Mouse (Mus musculus) olfactory bulb, adult 2 months (tissue): ENCODE measurements around the gene Atg5.
"Not testable (repeated sequence)": the region's sequence is repeated elsewhere in the genome, so short reads cannot be mapped to it uniquely, and the experiment has no call there.

Experiments
- CTCF ChIP-seq: fragments of 200-500 bp; IDR thresholded peaks from 2 replicates; pipeline ENCODE4 v1.5.1; 2012; ENCODE audit warnings: low read depth, mild to moderate bottlenecking, low read length, moderate library complexity; ENCODE audit not compliant: insufficient read depth
- POLR2A ChIP-seq: fragments of 200-500 bp; IDR thresholded peaks from 2 replicates; pipeline ENCODE4 v1.6.1; 2012; ENCODE audit warnings: mild to moderate bottlenecking, low read depth, low read length, moderate library complexity; ENCODE audit not compliant: insufficient read depth

DNA sequence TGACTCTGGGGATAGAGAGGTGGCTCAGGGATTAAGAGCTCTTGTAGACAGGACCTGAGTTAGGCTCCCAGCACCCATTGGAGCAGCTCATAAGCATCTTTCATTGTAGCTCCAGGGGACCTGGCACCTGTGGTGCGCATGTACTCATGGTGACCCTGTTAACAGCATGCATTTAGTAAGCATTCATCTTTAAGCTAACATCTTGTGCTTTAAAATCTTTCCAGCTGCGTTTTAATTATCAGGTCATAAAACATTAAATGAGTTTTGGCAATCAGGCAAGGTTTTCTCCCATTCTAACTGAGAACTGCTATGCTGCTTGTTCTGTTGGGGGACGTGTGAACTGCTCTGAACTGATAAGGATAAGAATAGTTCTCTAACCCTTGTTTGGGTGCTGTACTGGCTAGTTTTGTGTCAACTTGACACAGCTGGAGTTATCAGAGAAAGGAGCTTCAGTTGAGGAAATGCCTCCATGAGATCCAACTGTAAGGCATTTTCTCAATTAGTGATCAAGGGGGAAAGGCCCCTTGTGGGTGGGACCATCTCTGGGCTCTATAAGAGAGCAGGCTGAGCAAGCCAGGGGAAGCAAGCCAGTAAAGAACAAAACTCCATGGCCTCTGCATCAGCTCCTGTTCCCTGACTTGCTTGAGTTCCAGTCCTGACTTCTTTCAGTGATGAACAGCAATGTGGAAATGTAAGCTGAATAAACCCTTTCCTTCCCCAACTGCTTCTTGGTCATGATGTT lies 68.7 kb downstream of the Atg5 start:
- not testable (repeated sequence) for TF ChIP-seq CTCF, POLR2A
